Mouse (Mus musculus): ENCODE data around the gene Zcchc10. TPM values are rescaled to one million over a fixed set of nuclear protein-coding genes. Genes with fewer than 3 reads are reported as not detected.

The Zcchc10 gene
- polyA plus RNA-seq, 1 experiment = 4.0 TPM

- Histone ChIP-seq H3K4me2 (ENCODE audit: low read depth) (no peak overlapping the region), H3K4me3 (no peak overlapping the region), H3K36me3 (ENCODE audit: control insufficient read depth, insufficient read depth) (no peaks in the 10 kb centered on the region), H3K79me2 (ENCODE audit: control insufficient read depth, insufficient read depth) (no peaks in the 10 kb centered on the region), H3ac (ENCODE audit: control insufficient read depth, insufficient read length) (no peak overlapping the region), H3K27me3 (ENCODE audit: control insufficient read depth, insufficient read depth, insufficient read length) (no peaks in the 10 kb centered on the region)
- TF ChIP-seq POLR2AphosphoS2 (IDR thresholded peaks at IDR 0.05; ENCODE audit: insufficient read length, low read depth) (no peak), USF1 (IDR thresholded peaks at IDR 0.05; ENCODE audit: low read depth) (no peak), E2F4 (IDR thresholded peaks at IDR 0.05; ENCODE audit: insufficient read depth) (no peak), CEBPB (IDR thresholded peaks at IDR 0.05; ENCODE audit: insufficient read depth, poor library complexity, severe bottlenecking) (no peak), SRF (IDR thresholded peaks at IDR 0.05; ENCODE audit: control insufficient read depth, insufficient read length, low read depth) (no peak), POLR2A (IDR thresholded peaks at IDR 0.05; ENCODE audit: insufficient read length, low read depth) (no peak), MYOD1 (IDR thresholded peaks at IDR 0.05; ENCODE audit: control insufficient read depth in 1 of 3, insufficient read length in 2 of 3, low read depth in 2 of 3) (no peak), MAX (IDR thresholded peaks at IDR 0.05; ENCODE audit: low read depth) (no peak), TCF12 (IDR thresholded peaks at IDR 0.05; ENCODE audit: insufficient read depth, poor library complexity, severe bottlenecking) (no peak), TCF3 (IDR thresholded peaks at IDR 0.05; ENCODE audit: insufficient read length, low read depth) (no peak), MYOG (IDR thresholded peaks at IDR 0.05; ENCODE audit: control insufficient read depth in 1 of 3, insufficient read depth in 1 of 3, insufficient read length in 2 of 3, low read depth in 2 of 3) (no peak), REST (IDR thresholded peaks at IDR 0.05; ENCODE audit: insufficient read depth, insufficient read length) (no peak)
Observed at GRCm38 (mm10) chr11:53345738-53346137, 21.3 kb downstream of the Zcchc10 start.

- peaks cover 5% of the 10 kb centered on the region for H3K36me3 ChIP-seq (ENCODE audit: control insufficient read depth, insufficient read depth)
- H3K4me3 ChIP-seq = peak within 1 kb of the TSS; percentile 96
- no peak for TF ChIP-seq TCF12 (IDR thresholded peaks at IDR 0.05; ENCODE audit: insufficient read depth, poor library complexity, severe bottlenecking)
- peak; percentile 83 for TF ChIP-seq USF1 (IDR thresholded peaks at IDR 0.05; ENCODE audit: low read depth)
- TF ChIP-seq E2F4 (IDR thresholded peaks at IDR 0.05; ENCODE audit: insufficient read depth) = no peak
- no peak for TF ChIP-seq CEBPB (IDR thresholded peaks at IDR 0.05; ENCODE audit: insufficient read depth, poor library complexity, severe bottlenecking)
- TF ChIP-seq TCF3 (IDR thresholded peaks at IDR 0.05; ENCODE audit: insufficient read length, low read depth) = peak; percentile 0
- TF ChIP-seq MAX (IDR thresholded peaks at IDR 0.05; ENCODE audit: low read depth) = no peak
- peak in 1 of 3 experiments; percentile 34 for TF ChIP-seq MYOD1 (IDR thresholded peaks at IDR 0.05; ENCODE audit: control insufficient read depth in 1 of 3, insufficient read length in 2 of 3, low read depth in 2 of 3)
- TF ChIP-seq REST (IDR thresholded peaks at IDR 0.05; ENCODE audit: insufficient read depth, insufficient read length) = no peak
- peak; percentile 60 for TF ChIP-seq POLR2AphosphoS2 (IDR thresholded peaks at IDR 0.05; ENCODE audit: insufficient read length, low read depth)
- TF ChIP-seq POLR2A (IDR thresholded peaks at IDR 0.05; ENCODE audit: insufficient read length, low read depth) = peak; percentile 73
- peak in 1 of 3 experiments; percentile 22 for TF ChIP-seq MYOG (IDR thresholded peaks at IDR 0.05; ENCODE audit: control insufficient read depth in 1 of 3, insufficient read depth in 1 of 3, insufficient read length in 2 of 3, low read depth in 2 of 3)
- TF ChIP-seq SRF (IDR thresholded peaks at IDR 0.05; ENCODE audit: control insufficient read depth, insufficient read length, low read depth) = no peak
- peaks cover 44% of the 10 kb centered on the region for H3K79me2 ChIP-seq (ENCODE audit: control insufficient read depth, insufficient read depth)
- H3K27me3 ChIP-seq (ENCODE audit: control insufficient read depth, insufficient read depth, insufficient read length) = no peaks in the 10 kb centered on the region
- H3ac ChIP-seq (ENCODE audit: control insufficient read depth, insufficient read length) = peak within 1 kb of the TSS; percentile 79
- H3K4me2 ChIP-seq (ENCODE audit: low read depth) = peak within 1 kb of the TSS; percentile 74
Observed at GRCm38 (mm10) chr11:53350291-53351223, 26.1 kb downstream of the Zcchc10 start, which contains the start of gene Aff4. TSS of gene Aff4 (plus strand) at chr11:53350833.

- H3ac ChIP-seq (ENCODE audit: control insufficient read depth, insufficient read length) = peak overlapping the region; percentile 79
- H3K4me2 ChIP-seq (ENCODE audit: low read depth) = peak overlapping the region; percentile 74
- peak overlapping the region; percentile 96 for H3K4me3 ChIP-seq
- peak; percentile 12 for TF ChIP-seq POLR2A (IDR thresholded peaks at IDR 0.05; ENCODE audit: insufficient read length, low read depth)
- no peak for TF ChIP-seq E2F4 (IDR thresholded peaks at IDR 0.05; ENCODE audit: insufficient read depth)
- no peak for TF ChIP-seq SRF (IDR thresholded peaks at IDR 0.05; ENCODE audit: control insufficient read depth, insufficient read length, low read depth)
- no peak for TF ChIP-seq TCF3 (IDR thresholded peaks at IDR 0.05; ENCODE audit: insufficient read length, low read depth)
- TF ChIP-seq MYOG (IDR thresholded peaks at IDR 0.05; ENCODE audit: control insufficient read depth in 1 of 3, insufficient read depth in 1 of 3, insufficient read length in 2 of 3, low read depth in 2 of 3) = peak in 1 of 3 experiments; percentile 17
- no peak for TF ChIP-seq MAX (IDR thresholded peaks at IDR 0.05; ENCODE audit: low read depth)
- peaks cover 7% of the 10 kb centered on the region for H3K36me3 ChIP-seq (ENCODE audit: control insufficient read depth, insufficient read depth)
- no peaks in the 10 kb centered on the region for H3K27me3 ChIP-seq (ENCODE audit: control insufficient read depth, insufficient read depth, insufficient read length)
- H3K79me2 ChIP-seq (ENCODE audit: control insufficient read depth, insufficient read depth) = peaks cover 53% of the 10 kb centered on the region
Observed at GRCm38 (mm10) chr11:53351224-53351942, 26.9 kb downstream of the Zcchc10 start.

GRCm38 (mm10) chr11:53351943-53352590 is 27.6 kb downstream of the Zcchc10 start:
- peak overlapping the region; percentile 74 for H3K4me2 ChIP-seq (ENCODE audit: low read depth)
- H3K79me2 ChIP-seq (ENCODE audit: control insufficient read depth, insufficient read depth) = peaks cover 59% of the 10 kb centered on the region
- peak; percentile 1 for TF ChIP-seq POLR2A (IDR thresholded peaks at IDR 0.05; ENCODE audit: insufficient read length, low read depth)
- no peak for TF ChIP-seq SRF (IDR thresholded peaks at IDR 0.05; ENCODE audit: control insufficient read depth, insufficient read length, low read depth)
- H3ac ChIP-seq (ENCODE audit: control insufficient read depth, insufficient read length) = no peak overlapping the region
- H3K4me3 ChIP-seq = peak overlapping the region; percentile 96
- H3K36me3 ChIP-seq (ENCODE audit: control insufficient read depth, insufficient read depth) = peaks cover 7% of the 10 kb centered on the region
- H3K27me3 ChIP-seq (ENCODE audit: control insufficient read depth, insufficient read depth, insufficient read length) = no peaks in the 10 kb centered on the region

Measured in myocyte (in vitro differentiated cells).